Mouse (Mus musculus) embryonic facial prominence, embryonic 11.5 days (tissue): ENCODE measurements around the gene Ccdc106. TPM values are rescaled to one million over a fixed set of nuclear protein-coding genes. Genes with fewer than 3 reads are reported as not detected.

ENCODE experiments used
- ATAC-seq: fragments of 200-750 bp; cut with Nextera tagmentation; replicated peaks from 2 replicates; pipeline ENCODE4 v1.8.0; 2017; ENCODE audit warnings: low read depth; ENCODE audit not compliant: insufficient number of reproducible peaks, low FRiP score, low TSS enrichment
- DNase-seq: peaks from one replicate; pipeline ENCODE4 v3.0.0-alpha.2; 2015; ENCODE audit warnings: low spot score
- H3K27ac ChIP-seq: fragments of 300-500 bp; sonication (generic); replicated peaks from 2 replicates; pipeline ENCODE4 v1.5.1; 2014; ENCODE audit warnings: mild to moderate bottlenecking, low read depth, low read length, control low read depth
- H3K27me3 ChIP-seq: fragments of 300-500 bp; sonication (generic); 2 replicates; pipeline ENCODE4 v1.6.1; 2014; ENCODE audit warnings: mild to moderate bottlenecking, low read length, moderate library complexity, mixed read lengths; ENCODE audit not compliant: control insufficient read depth, insufficient read depth
- H3K36me3 ChIP-seq: fragments of 300-500 bp; sonication (generic); replicated peaks from 2 replicates; pipeline ENCODE4 v1.6.1; 2014; ENCODE audit warnings: low read depth, mild to moderate bottlenecking, low read length, moderate library complexity, mixed read lengths; ENCODE audit not compliant: control insufficient read depth, insufficient read depth
- H3K4me1 ChIP-seq: fragments of 300-500 bp; sonication (generic); 2 replicates; pipeline ENCODE4 v1.6.1; 2014; ENCODE audit warnings: low read length, mixed read lengths; ENCODE audit not compliant: control insufficient read depth, insufficient read depth
- H3K4me2 ChIP-seq: fragments of 300-500 bp; sonication (generic); 2 replicates; pipeline ENCODE4 v1.6.1; 2014; ENCODE audit warnings: low read depth, mild to moderate bottlenecking, control low read depth, low read length, moderate library complexity
- H3K4me3 ChIP-seq: fragments of 300-500 bp; sonication (generic); 2 replicates; pipeline ENCODE4 v1.5.1; 2014; ENCODE audit warnings: low read depth, low read length, control low read depth
- H3K9ac ChIP-seq: fragments of 300-500 bp; sonication (generic); replicated peaks from 2 replicates; pipeline ENCODE4 v1.6.1; 2014; ENCODE audit warnings: mild to moderate bottlenecking, control low read depth, low read length
- H3K9me3 ChIP-seq: fragments of 300-500 bp; sonication (generic); replicated peaks from 2 replicates; pipeline ENCODE4 v1.6.1; 2016; ENCODE audit warnings: mild to moderate bottlenecking, low read length, inconsistent platforms, mixed read lengths; ENCODE audit not compliant: control insufficient read depth
- WGBS: fragments of 180-500 bp; shearing (Covaris S2); extraction: QIAGEN DNeasy Blood & Tissue Kit; methylation state at CpG from one replicate; pipeline ENCODE4 v1.1.7; 2014; 5-methylcytosine and 5-hydroxymethylcytosine counted together
- polyA plus RNA-seq: library from polyadenylated mRNA; unstranded; fragments of >200 nt; fragmentation: Nextera tagmentation; extraction: Ambion mirVana; gene quantifications from 2 replicates; pipeline ENCODE4 v1.2.1, GENCODE M21; 2014

The Ccdc106 gene
- polyA plus RNA-seq, 1 experiment from 2014 or later, result 15.1 TPM

- no peaks in the 10 kb centered on the region for H3K9me3 ChIP-seq
- peaks cover 43% of the 10 kb centered on the region for H3K27me3 ChIP-seq
- peak overlapping the region; percentile 83 for H3K4me2 ChIP-seq
- ATAC-seq (no peak), DNase-seq (no peak)
- peaks cover 14% of the 10 kb centered on the region for H3K4me1 ChIP-seq
- H3K9ac ChIP-seq, result peak overlapping the region; percentile 71
- no peaks in the 10 kb centered on the region for H3K36me3 ChIP-seq
- peak overlapping the region; percentile 49 for H3K4me3 ChIP-seq
- 32% methylated on average over 8 of the region's 8 CpGs for WGBS
- no peak overlapping the region for H3K27ac ChIP-seq
These were observed 37.0 kb downstream of the Ccdc106 start for GRCm38 (mm10) chr7:5057381-5057780.

GRCm38 (mm10) chr7:5057804-5058203, 37.5 kb downstream of the Ccdc106 start:
- no peak overlapping the region for H3K4me3 ChIP-seq
- no peak for ATAC-seq
- H3K36me3 ChIP-seq, result no peaks in the 10 kb centered on the region
- peaks cover 10% of the 10 kb centered on the region for H3K4me1 ChIP-seq
- H3K9ac ChIP-seq, result no peak overlapping the region
- DNase-seq, result no peak
- no peak overlapping the region for H3K27ac ChIP-seq
- H3K9me3 ChIP-seq, result no peaks in the 10 kb centered on the region
- 31% methylated on average over 11 of the region's 11 CpGs for WGBS
- peaks cover 39% of the 10 kb centered on the region for H3K27me3 ChIP-seq
- H3K4me2 ChIP-seq, result no peak overlapping the region

GRCm38 (mm10) chr7:5058631-5059030, 38.3 kb downstream of the Ccdc106 start:
- ATAC-seq (no peak), DNase-seq (no peak)
- no peaks in the 10 kb centered on the region for H3K9me3 ChIP-seq
- H3K27me3 ChIP-seq, result peaks cover 31% of the 10 kb centered on the region
- H3K4me1 ChIP-seq, result peaks cover 6% of the 10 kb centered on the region; the same call in 1 of the 2 replicates
- no peak overlapping the region for H3K4me3 ChIP-seq
- no peak overlapping the region for H3K27ac ChIP-seq
- H3K36me3 ChIP-seq, result no peaks in the 10 kb centered on the region
- H3K4me2 ChIP-seq, result no peak overlapping the region
- WGBS, result 88% methylated on average over 1 of the region's 1 CpGs
- no peak overlapping the region for H3K9ac ChIP-seq

- peaks cover 6% of the 10 kb centered on the region; the same call in 1 of the 2 replicates for H3K4me1 ChIP-seq
- H3K9ac ChIP-seq, result no peak overlapping the region
- 86% methylated on average over 12 of the region's 12 CpGs for WGBS
- H3K27me3 ChIP-seq, result peaks cover 23% of the 10 kb centered on the region
- ATAC-seq, result no peak
- H3K4me2 ChIP-seq, result no peak overlapping the region
- H3K4me3 ChIP-seq, result no peak overlapping the region
- H3K27ac ChIP-seq, result no peak overlapping the region
- no peak for DNase-seq
- no peaks in the 10 kb centered on the region for H3K9me3 ChIP-seq
- H3K36me3 ChIP-seq, result no peaks in the 10 kb centered on the region
These were observed 39.1 kb downstream of the Ccdc106 start for GRCm38 (mm10) chr7:5059421-5059820.

- Histone ChIP-seq H3K9me3 (no peaks in the 10 kb centered on the region), H3K4me1 (peaks cover 6% of the 10 kb centered on the region; the same call in 1 of the 2 replicates), H3K27ac (peak overlapping the region; percentile 96), H3K4me3 (peak overlapping the region; percentile 74), H3K27me3 (peaks cover 14% of the 10 kb centered on the region), H3K36me3 (no peaks in the 10 kb centered on the region), H3K4me2 (peak overlapping the region; percentile 82), H3K9ac (peak overlapping the region; percentile 78)
- ATAC-seq, result no peak
- WGBS, result 3% methylated on average over 27 of the region's 27 CpGs
- DNase-seq, result peak; percentile 88
These were observed 39.9 kb downstream of the Ccdc106 start for GRCm38 (mm10) chr7:5060239-5060731.

- peak overlapping the region; percentile 82 for H3K4me2 ChIP-seq
- under 1% methylated on average over 60 of the region's 60 CpGs for WGBS
- peak overlapping the region; percentile 78 for H3K9ac ChIP-seq
- peaks cover 6% of the 10 kb centered on the region; the same call in 1 of the 2 replicates for H3K4me1 ChIP-seq
- no peaks in the 10 kb centered on the region for H3K36me3 ChIP-seq
- peak overlapping the region; percentile 74 for H3K4me3 ChIP-seq
- DNase-seq (peak; percentile 100), ATAC-seq (peak; percentile 89)
- peak overlapping the region; percentile 96 for H3K27ac ChIP-seq
- no peaks in the 10 kb centered on the region for H3K9me3 ChIP-seq
- H3K27me3 ChIP-seq, result peaks cover 6% of the 10 kb centered on the region
These were observed 40.8 kb downstream of the Ccdc106 start for GRCm38 (mm10) chr7:5060944-5061773.

- ATAC-seq, result peak; percentile 85
- DNase-seq, result peak; percentile 93
These were observed 41.5 kb downstream of the Ccdc106 start, which contains the start of gene U2af2 for GRCm38 (mm10) chr7:5061774-5062359. U2af2 (plus strand) TSS chr7:5062143.

More at GRCm38 (mm10) chr7:5061774-5062359, 41.5 kb downstream of the Ccdc106 start, which contains the start of gene U2af2:
- H3K9me3 ChIP-seq, result no peaks in the 10 kb centered on the region
- no peaks in the 10 kb centered on the region; the same call in 1 of the 2 replicates for H3K36me3 ChIP-seq
- peak within 1 kb of the TSS; percentile 78 for H3K9ac ChIP-seq
- H3K27me3 ChIP-seq, result peaks cover 2% of the 10 kb centered on the region; the same call in 1 of the 2 replicates
- H3K4me3 ChIP-seq, result peak within 1 kb of the TSS; percentile 74
- peak within 1 kb of the TSS; percentile 96 for H3K27ac ChIP-seq
- H3K4me2 ChIP-seq, result peak within 1 kb of the TSS; percentile 82
- peaks cover 6% of the 10 kb centered on the region; the same call in 1 of the 2 replicates for H3K4me1 ChIP-seq
- WGBS, result under 1% methylated on average over 54 of the region's 65 CpGs
